Mouse (Mus musculus) gastrocnemius, postnatal 14 days (tissue): Measurements from ENCODE around the gene Arl8a. TPM values are rescaled to one million over a fixed set of nuclear protein-coding genes. Genes with fewer than 3 reads are reported as not detected.
A peak's percentile ranks its signal among the peaks of the same experiment; 100 is the strongest.

Source experiments
- DNase-seq: peaks from one replicate; pipeline ENCODE4 v3.0.0; 2021; ENCODE audit warnings: mixed read lengths
- intact Hi-C: fragments of 180-260 bp; cut with DNase I; formaldehyde crosslinking; loops from one replicate; pipeline ENCODE4 v1.15.1; 2025; ENCODE audit warnings: low total_unique reads
- total RNA-seq, 2 experiments: library from RNA; stranded (reverse); gene quantifications; 2 replicates each; pipeline ENCODE4 v1.2.3; 2021

Gene Arl8a
- total RNA-seq, 2 experiments from 2014 or later: 25.1 to 26.8 TPM

DNA sequence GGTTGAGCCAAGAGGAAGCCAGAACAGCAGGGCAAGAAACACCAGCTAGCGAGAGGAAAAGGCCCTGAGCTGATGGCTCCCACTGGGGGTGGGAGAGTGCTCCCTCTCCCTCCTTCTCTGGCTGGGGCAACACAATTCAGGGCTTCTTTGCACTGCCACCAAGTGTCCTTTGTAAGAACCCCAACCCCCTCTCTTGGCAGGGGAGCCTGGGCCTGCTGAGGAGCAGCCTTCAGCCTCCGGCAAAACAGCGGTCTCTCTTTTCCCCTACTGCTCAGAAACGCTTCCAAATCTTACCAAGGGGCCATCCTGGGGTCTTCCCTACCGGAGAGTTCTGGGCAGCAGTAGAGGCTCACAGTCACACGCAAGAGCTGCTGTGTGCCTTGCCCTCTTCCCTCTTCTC lies 16.1 kb downstream of the Arl8a start:
- intact Hi-C loops: no loop called here
- DNase-seq: no peak

DNA sequence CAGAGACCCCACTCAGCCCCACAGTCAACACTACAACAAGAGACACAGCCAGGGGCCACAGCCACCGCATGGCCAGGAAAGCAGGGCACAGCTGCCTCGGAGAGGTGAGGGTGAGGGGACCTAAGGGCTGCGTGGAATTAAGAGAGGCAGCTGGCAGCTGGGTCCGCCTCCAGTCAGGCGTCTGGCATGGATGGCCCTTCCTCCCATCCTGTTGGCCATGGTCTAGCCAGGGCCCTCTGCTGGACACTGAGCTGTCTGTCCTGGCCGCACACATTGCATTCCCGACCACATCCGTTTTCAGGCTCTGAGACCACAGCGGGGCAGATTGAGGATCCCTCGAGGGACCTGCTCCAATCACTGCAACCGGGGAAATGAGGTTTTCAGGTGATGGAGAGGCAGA lies 20.8 kb downstream of the Arl8a start, which contains the start of gene Gpr37l1:
Gene Gpr37l1 (minus strand): TSS at position 247 of the 400 bp plus-strand sequence.
- intact Hi-C loops: no loop called here
- DNase-seq: no peak

- no peak for DNase-seq
- intact Hi-C loops: no loop called here
These were observed 22.0 kb downstream of the Arl8a start for GRCm38 (mm10) chr1:135168453-135169200.

DNA sequence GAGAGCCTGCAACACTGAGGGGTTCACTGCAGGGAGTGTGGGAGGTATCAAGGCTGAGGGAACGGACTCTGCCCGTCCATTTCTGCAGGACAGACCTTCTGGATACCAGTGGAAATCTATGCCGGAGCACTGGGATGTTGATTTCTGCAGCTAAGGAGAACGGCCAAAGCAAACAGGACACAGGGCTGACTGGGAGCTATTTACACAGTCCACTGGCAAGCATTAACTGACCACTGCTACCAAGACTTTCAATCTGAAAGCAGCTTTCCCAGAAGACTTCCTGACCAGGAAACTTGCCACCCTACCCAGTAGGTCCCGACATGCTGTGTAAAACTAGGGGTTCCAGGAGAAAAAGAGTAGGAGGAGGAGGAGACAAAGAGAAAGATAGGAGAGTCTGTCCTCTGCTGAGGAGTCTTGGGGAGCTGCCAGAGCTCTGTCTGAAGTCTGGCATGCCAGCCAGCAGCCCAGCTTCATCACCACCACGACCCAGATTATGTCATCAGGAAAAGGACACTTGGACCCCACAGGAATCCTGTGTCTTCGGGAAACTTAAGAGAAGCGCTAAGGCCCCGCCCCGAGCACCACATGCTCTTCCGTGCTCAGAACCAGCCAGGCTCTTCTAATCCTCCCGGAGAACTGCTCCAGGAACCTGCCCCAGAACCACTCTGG lies 23.1 kb downstream of the Arl8a start:
- intact Hi-C loops: loop anchor here (5.0 kb wide), 2 partner anchors 88 to 198 kb away; partner anchors contain the start of gene Elf3
- DNase-seq: no peak

GRCm38 (mm10) chr1:135170299-135170698 lies 23.7 kb downstream of the Arl8a start:
- DNase-seq: no peak
- intact Hi-C loops: loop anchor here (5.0 kb wide), 2 partner anchors 87 to 197 kb away; partner anchors contain the start of gene Elf3

- intact Hi-C loops: loop anchor here (5.0 kb wide), 2 partner anchors 86 to 196 kb away; partner anchors contain the start of gene Elf3
- DNase-seq: no peak
These were observed 24.6 kb downstream of the Arl8a start for GRCm38 (mm10) chr1:135171202-135171601.

DNA sequence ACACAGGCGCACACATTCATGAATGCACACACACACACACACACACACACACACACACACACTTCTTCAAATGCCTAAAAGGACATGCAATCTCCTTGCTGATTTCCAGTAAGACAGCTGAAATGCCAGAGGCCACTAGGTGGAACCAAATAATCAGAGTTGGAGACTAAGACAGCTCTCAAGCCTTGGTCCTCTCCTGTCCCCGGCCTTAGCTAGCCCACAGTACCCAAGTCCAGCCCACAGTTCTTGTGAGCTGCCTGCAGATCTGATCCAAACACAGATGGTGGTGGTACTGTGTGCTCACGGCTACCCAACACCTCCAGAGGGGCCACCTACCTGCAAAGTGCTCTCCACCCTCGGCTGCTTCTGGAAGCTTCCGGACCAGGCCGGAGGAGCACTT lies 25.4 kb downstream of the Arl8a start:
- intact Hi-C loops: loop anchor here (5.0 kb wide), 2 partner anchors 85 to 195 kb away; partner anchors contain the start of gene Elf3
- peak; percentile 58 for DNase-seq

GRCm38 (mm10) chr1:135173311-135173710 lies 26.7 kb downstream of the Arl8a start:
- intact Hi-C loops: loop anchor here (5.0 kb wide), 2 partner anchors 84 to 194 kb away; partner anchors contain the start of gene Elf3
- no peak for DNase-seq

GRCm38 (mm10) chr1:135175176-135175575 lies 28.6 kb downstream of the Arl8a start:
- intact Hi-C loops: no loop called here
- no peak for DNase-seq

DNA sequence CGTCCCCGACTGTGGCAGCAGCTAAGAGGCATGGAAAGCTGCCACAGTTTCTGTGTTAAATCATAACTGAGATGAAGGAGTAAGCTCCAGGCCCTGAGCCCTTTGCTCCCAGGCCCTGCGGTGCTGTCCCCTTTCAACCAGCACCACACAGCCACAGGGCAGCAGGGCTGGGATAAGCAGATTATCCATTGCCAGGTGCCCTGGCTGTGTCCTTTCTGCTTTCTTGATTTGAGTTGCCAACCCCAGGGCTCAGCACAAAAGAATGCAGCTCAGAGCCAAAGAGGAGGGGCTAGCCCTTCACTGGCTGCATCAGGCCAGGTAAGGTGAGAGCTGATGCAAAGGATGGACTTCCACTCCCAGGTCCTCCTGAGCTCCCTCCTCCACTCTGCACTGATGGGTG lies 31.1 kb downstream of the Arl8a start:
- intact Hi-C loops: no loop called here
- DNase-seq: no peak

- intact Hi-C loops: no loop called here
- no peak for DNase-seq
These were observed 32.2 kb downstream of the Arl8a start for GRCm38 (mm10) chr1:135178863-135179262.

- intact Hi-C loops: loop anchor here (5.0 kb wide), 1 partner anchor 71 kb away; no protein-coding TSS in a partner anchor
- no peak for DNase-seq
These were observed 34.2 kb downstream of the Arl8a start for GRCm38 (mm10) chr1:135180830-135181229.

DNA sequence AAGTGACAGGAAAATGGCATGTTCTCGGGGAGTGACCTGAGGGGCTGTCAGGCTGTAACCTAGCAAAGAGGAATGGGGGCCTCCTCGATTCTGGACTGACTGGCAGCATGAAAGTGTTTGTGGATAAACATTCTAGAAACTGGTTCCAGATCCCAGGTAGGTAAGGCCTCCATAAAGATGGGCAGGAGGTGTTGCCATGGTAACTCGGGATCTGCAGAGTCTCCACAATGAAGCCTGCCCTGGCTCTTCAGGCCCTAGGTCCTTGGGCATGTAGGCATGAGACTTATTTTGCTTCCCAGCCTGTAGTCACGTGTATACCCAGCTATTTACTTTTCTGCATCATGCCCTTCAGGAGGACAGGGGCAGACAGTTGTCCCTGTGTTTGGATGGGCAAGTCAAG lies 34.7 kb downstream of the Arl8a start:
- DNase-seq: no peak
- intact Hi-C loops: loop anchor here (5.0 kb wide), 1 partner anchor 71 kb away; no protein-coding TSS in a partner anchor

DNA sequence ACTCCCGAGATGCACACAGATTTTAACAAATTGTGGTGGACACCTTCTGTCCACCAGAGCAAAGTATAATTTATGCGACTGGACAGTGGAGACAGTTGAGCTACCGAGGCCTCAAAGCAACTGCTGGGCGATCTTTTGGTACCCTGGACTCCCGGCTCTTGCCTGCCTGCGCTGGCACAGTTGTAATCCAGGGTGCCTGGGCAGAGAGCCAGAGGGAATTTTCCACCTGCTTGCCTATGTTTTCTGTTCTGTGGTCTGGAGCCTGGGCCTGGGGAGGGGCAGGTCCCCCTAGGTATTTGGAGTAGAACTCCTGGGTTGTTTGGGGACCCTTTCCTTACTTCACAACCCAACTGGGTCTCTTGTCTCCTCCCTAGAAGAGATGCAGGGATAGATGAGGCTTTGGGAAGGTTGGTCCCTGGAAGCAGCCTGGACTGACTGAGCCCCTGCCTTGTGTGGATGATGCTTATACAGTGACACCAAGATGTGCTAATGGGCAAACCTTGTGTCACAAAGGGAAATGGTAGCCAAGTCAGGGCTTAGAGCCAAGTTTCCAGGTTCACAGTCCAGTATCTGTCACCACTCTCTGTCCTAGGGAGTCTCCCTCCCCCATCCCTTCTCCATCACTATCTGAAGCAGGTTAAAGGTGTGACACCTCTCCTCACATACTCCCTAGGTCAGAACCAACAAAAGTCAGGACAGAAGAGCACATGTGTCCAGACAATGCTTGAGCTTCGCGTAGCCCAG lies 35.4 kb downstream of the Arl8a start:
- intact Hi-C loops: loop anchor here (5.0 kb wide), 1 partner anchor 70 kb away; no protein-coding TSS in a partner anchor

DNA sequence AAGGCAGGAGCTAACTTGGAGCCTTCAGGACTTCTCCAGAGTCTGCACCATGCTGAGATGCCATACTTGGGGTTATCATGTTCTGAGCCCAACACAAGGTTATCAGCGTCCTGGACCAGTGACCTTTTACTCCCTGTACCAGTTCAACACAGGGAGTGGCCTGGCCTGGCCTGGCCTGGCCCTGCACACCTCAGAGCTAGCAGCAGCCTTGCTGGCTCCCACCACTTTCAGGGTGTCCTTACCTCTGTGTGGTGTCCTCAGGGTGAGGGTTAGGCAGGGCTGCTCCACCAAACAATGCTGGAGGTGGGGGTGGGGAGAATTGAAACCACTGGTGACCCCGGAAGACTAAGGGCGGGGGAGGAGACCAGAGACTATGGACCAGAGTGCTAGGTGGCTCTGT lies 36.4 kb downstream of the Arl8a start:
- no peak for DNase-seq
- intact Hi-C loops: loop anchor here (5.0 kb wide), 1 partner anchor 69 kb away; no protein-coding TSS in a partner anchor

More for the DNA sequence above, 35.4 kb downstream of the Arl8a start:
- DNase-seq: no peak

- intact Hi-C loops: loop anchor here (5.0 kb wide), 1 partner anchor 69 kb away; no protein-coding TSS in a partner anchor
- DNase-seq: no peak
These were observed 36.8 kb downstream of the Arl8a start for GRCm38 (mm10) chr1:135183448-135183847.

- DNase-seq: no peak
- intact Hi-C loops: loop anchor here (5.0 kb wide), 1 partner anchor 68 kb away; no protein-coding TSS in a partner anchor
These were observed 37.4 kb downstream of the Arl8a start for GRCm38 (mm10) chr1:135183941-135184570.

DNA sequence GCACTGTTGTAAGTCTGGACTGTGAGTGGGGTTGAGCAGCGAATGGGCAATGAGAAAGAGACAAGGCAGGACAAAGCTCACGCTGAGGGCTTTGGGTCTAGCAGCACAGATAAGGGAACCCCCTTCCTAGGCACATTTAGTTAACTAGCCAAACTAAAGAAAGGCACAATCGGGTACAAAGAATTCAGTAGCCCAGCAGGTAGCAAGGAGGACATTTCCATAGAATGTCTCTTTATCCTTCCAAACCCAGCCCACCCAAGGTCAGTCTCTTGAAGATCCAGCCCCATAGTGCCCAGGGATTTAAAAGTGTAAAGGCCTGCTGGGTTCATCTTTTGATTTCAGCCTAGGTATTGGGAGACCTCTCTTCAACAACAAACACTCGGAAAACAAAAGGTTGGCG lies 39.3 kb downstream of the Arl8a start:
- no peak for DNase-seq
- intact Hi-C loops: no loop called here

DNA sequence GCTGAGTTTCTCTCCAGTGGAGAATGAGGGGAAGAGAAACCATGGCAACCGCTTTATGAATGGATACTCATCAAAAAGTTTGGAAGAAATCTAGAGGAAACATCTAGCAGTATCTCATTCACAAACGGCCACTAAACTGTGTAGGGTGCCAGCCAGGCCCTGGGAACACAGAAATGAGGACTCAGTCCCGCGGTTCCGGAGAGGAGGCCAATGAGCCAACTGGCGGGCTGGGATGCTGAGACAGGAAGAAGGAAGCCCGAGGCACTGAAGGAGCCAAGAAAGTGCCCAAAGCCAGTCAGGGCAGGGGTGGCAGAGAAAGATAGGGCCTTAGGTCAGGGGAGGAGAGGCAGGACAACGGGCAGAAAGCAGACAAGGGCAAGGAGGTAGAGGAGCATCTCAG lies 39.8 kb downstream of the Arl8a start:
- intact Hi-C loops: no loop called here
- peak; percentile 19 for DNase-seq
